Comparison of ENCODE assay signal across 14 mouse cellular contexts in genomic region chr6:93087329-93087728, GRCm38 (mm10).
DNase-seq lines count a peak whose midpoint lies in the region; ATAC-seq lines count a peak whose summit lies in the region.
"Had no signal": no experiment of that assay in that cellular context is flagged by ENCODE, and none has a peak within 500 bp of the region (broad histone marks: within the 10 kb centered on the region; RNA-seq: fewer than 3 reads in every experiment).

No protein-coding gene starts in this region.

- peak; percentile 26 to 62 for DNase-seq in cerebellum, postnatal 10 days
- DNase-seq in cerebellum, postnatal 4 days (ENCODE audit: low spot score in 2 of 2): no peak
- peak; percentile 78 to 87 for DNase-seq in kidney, adult 8-10 months
- DNase-seq in kidney, postnatal 10 days: no peak
- DNase-seq in right cerebral cortex, postnatal 10 days (ENCODE audit: low spot score in 2 of 2): peak; percentile 54 to 57
- no peak for DNase-seq in right cerebral cortex, postnatal 25 days
- DNase-seq: cerebellum, adult 9-11 months; gastrocnemius, postnatal 10 days; heart, adult 2 months; heart, postnatal 36 days; thymus, adult 18-20 months; thymus, postnatal 4 days had no signal

- ATAC-seq in frontal cortex, adult (ENCODE audit: low TSS enrichment): no peak
- ATAC-seq: intestine, embryonic 15.5 days had no signal

Comparison
In these comparisons a context has a peak if more than half of its experiments do, and no peak if none do; other contexts are left out.
1. DNase-seq: peak in cerebellum, postnatal 10 days (2 of 2), kidney, adult 8-10 months (2 of 2) and right cerebral cortex, postnatal 10 days (2 of 2); none in cerebellum, postnatal 4 days (0 of 2), kidney, postnatal 10 days (single experiment) and right cerebral cortex, postnatal 25 days (single experiment).